Mouse (Mus musculus) kidney, postnatal 4 days (tissue): ENCODE results near the gene St6gal1.

Source experiments
- DNase-seq, 2 experiments: peaks; one replicate each; pipeline ENCODE4 v3.0.0; 2021; ENCODE audit warnings: mixed read lengths in 2 of 2

The St6gal1 gene

GRCm38 (mm10) chr16:23223871-23224469, 570 bp upstream of the St6gal1 start:
- DNase-seq, result no peak

DNA sequence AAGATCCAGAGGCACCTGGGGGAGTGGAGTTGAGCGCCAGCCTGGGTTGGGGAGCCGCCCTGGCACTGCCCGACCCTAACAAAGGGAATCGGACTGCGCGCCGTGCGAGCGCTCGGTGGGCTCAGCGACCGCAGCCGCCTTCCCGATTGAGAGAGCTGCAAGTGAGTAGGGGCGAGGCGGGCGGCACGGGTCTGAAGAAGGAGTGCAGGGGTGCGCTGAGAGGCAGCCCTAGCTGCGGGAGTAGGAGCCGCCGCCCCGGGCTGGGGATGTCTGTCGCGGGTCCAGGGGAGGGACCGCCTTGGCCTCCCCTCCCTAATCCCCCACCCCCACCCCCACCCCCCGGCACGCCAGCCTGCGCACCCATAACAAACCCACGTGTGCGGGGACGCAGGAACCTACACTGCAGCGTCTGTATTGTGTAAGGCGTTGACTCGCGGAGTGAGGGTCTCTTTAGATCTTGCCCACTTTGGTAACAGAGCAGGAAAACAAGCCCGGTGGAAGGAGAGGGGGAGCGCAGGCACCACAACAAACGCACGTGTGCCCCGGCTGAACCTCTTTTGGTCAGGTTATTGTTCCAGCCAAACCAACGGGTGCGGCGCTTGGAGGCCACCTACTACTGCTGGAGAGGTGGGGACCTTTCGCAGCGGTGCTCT, 655 bp downstream of the St6gal1 start:
- peak; percentile 71 to 81 for DNase-seq

GRCm38 (mm10) chr16:23225821-23226600, 1.5 kb downstream of the St6gal1 start:
- DNase-seq, result peak; percentile 62 to 71

DNA sequence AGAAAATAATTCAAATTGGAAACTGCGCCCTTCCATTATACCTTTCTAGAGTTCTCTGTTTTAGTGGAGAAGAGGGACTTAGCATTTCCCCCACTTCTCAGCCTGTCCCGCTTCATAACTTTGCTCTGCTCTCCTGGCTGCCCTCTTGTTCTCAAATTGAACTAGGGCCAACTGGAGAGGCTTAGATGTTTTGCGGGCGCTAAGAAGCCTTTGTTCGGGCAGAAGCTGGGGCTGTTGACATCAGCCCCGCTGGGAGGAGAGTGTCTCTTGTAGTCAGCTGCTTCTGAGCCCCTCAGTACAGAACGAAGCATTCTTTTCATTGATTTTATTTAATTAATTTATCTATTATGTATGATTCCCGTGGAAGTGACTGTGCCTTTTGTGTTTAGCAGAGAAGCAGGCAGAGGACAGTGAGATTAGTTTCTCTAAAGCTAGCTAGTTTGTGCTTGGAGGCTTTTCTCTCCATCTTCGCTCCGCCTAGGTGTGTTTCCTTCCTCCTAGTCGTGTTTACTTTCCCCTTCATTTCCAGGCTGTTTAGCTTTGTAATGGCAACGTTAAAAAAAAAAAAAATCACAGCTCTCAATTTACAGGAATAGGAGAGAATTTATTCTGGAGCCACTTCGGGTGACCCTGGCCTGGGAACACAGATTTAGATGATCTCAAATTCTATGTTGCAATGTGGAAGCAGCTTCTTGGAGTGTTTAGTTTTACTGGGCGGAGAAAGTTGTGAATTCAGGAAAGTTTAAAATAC, 2.2 kb downstream of the St6gal1 start:
- DNase-seq, result peak in 1 of 2 experiments; percentile 46

- DNase-seq, result no peak
Observed at GRCm38 (mm10) chr16:23227851-23228250, 3.3 kb downstream of the St6gal1 start.

DNA sequence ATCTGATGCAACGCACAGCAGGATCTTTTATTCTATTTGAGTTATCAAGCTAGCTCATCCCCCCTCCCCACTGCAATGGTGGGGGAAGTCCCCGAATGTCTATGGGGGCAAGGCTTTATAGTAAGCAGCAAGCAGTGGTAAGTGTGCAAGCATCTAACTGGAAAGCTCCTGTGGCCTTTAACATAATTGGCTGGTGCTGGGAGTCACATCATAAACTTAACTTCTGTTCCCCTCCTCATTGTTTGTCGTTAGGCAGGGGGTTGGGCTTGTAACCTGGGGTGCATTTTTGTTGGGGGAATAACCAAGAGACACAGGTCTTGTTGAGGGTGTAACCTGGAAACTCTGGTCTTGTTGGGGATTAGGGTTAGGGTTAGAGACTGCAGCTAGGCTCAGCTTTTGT, 3.9 kb downstream of the St6gal1 start:
- DNase-seq, result no peak

DNA sequence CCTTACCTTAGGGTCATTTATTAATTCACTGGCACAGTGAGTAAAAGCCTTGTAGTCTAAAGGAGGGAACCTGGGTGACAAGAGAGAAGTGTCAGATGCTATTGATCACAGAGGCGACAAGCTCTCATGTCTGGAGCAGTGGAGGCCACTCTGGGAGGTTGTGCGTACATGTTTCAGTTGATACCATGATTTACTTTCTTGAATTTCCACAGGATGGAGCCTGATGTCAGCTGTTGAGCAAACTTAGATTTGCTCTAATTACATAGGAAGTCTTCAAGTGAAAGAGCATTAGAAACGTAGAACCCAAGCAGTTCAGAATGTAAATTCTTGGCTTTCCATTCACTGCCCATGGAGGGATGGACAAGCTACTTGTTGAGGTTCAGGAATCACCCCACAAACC, 5.4 kb downstream of the St6gal1 start:
- no peak for DNase-seq

- peak; percentile 70 to 74 for DNase-seq
Observed at GRCm38 (mm10) chr16:23231168-23231567, 6.6 kb downstream of the St6gal1 start.

GRCm38 (mm10) chr16:23232691-23233090, 8.2 kb downstream of the St6gal1 start:
- DNase-seq, result peak in 1 of 2 experiments; percentile 43

DNA sequence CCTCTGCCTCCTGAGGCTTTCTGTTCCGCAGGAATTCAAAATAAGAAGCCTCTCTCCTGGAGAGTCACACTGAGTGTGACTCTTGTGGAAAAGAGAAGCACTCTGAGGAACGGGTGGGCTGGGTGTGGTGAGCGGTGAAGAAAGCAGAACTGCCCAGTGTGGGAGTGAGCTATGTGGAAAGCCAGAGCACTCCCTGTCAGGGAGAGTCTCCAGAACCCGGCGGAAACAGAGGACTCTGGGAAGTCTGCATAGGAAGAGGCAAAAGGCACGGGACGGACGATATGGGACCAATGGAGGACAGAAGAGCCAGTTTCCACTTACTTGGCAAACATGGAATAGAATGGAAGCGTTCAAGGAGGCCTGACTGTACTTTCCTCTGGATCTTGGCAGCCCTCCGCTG, 9.0 kb downstream of the St6gal1 start:
- peak in 1 of 2 experiments; percentile 59 for DNase-seq

DNA sequence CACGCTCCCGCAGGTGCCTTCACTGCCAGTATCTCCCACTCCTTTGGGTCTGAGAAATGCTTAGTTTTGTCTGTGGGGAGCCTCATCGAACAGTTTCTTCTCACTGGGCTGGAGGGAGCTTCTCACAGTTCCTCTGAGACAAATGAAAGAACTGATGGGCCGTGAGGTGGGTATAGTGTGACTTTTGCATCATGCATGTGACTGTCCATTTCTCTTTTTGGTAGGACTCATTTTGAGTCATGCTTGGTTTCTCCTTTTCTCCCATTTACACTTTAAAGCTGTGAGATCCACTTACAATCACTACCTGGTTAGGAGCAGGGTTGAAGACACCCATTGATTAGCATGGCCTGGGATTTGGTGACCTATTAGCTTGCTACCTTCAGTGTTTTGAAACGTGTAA, 10.0 kb downstream of the St6gal1 start:
- no peak for DNase-seq

DNA sequence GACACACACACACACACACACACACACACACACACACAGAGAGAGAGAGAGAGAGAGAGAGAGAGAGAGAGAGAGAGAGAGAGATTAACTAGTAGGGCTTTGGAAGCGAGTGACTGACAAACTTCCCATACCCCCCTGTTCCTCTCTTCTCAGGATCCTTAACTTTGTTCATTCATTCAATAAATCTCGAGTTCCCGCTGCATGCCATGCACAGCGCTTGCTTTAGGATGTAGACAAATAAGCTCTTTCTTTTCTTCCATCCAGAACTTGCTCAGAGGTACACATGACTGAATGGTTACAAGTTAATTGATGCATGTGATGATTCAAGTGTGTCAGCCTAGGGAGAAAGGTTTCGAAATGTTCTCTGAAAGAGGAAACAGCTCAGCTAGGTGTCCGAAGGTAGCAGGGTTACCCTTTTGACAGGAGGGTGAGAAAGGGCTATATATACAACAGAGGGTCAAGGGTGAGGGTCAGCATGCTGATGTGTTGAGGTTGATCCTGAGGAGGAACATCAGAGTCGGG, 10.7 kb downstream of the St6gal1 start:
- DNase-seq, result no peak

DNA sequence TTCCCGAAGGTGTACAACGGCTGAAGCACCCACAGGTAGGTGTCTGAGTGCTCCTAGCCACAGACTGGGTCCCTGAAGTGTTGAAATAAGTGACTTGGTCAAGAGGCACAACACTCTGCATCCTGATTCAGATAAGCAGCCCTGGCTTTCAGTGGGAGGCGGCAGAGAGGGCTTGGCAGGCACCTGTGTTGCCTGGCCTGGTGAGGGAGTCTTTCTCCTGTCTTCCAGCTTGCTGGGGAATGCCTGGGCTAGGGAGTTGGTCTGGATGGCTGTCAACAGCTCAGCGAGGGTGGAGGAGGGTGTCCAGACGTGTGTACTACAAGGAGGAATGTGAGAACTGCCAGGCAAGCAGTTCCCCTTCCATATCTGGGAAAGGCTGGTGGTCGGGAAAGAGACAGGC, 15.0 kb downstream of the St6gal1 start:
- peak in 1 of 2 experiments; percentile 63 for DNase-seq

GRCm38 (mm10) chr16:23240049-23240949, 15.8 kb downstream of the St6gal1 start:
- peak; percentile 90 to 93 for DNase-seq

DNA sequence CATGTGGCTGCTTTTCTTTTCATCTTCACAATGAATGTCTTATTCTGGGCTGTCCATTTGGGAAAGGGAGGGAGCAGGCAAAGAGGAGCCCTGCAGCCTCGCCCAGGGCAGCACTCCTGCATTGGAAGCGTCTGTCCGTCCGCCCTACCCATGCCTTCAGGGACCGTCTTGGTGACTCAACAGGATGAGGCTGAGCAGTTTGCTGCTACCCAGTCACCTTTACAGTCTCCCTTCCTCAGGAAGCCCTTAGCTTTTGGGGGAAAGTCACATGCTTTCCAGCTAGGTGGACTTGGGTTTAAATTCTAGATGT, 16.4 kb downstream of the St6gal1 start:
- DNase-seq, result no peak

DNA sequence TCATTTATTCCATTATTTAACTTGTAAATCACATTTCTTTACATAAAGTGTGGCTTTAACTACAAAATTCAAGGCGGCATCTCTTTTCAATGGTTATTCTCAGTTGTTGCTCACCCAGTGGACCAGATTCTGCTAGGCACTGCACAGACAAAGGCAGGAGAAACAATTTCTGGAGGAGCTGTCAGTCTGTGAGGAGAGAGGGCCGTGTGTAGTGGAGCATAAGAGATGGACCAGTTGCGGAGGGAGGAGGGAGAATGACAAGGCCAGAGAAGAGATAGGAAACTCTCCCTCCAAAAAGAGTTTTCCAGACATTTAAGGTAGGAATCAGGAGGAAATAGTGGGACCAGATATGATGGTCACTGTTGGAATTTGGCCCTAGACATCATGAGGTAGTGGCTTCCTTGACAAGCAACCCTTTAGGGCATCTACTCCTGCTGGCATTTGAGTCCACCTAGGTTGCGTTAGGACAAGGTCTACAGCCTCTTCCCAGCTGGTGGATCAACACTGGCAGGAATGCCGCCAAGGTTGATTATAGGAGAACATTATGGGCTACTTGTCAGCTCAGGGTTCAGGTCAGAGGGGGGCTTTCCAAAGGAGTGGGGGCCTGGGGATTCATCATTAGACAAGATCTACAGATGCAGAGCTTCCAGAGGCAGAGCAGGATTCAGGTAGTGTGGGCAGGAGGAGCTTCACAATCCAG, 19.3 kb downstream of the St6gal1 start:
- no peak for DNase-seq

DNA sequence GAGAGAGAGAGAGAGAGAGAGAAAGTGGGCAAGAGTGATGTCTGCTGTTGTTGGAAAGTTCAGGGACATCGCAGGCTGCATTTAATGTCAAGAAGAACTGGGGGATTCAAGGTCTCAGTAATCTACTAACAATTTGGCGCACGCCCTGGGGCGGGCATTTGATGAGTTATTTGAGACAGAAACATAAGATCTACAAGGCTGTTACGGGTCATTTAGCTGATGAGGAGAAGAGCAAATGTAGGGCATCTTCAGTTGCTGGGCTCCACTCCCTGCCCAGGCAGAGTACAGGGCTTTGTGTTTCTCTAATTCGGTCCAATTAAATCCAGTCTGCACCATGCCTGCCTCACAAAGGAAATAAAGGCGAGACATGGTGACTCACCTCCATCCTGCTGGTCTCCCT, 19.9 kb downstream of the St6gal1 start:
- no peak for DNase-seq

- no peak for DNase-seq
Observed at GRCm38 (mm10) chr16:23249285-23249684, 24.7 kb downstream of the St6gal1 start.

DNA sequence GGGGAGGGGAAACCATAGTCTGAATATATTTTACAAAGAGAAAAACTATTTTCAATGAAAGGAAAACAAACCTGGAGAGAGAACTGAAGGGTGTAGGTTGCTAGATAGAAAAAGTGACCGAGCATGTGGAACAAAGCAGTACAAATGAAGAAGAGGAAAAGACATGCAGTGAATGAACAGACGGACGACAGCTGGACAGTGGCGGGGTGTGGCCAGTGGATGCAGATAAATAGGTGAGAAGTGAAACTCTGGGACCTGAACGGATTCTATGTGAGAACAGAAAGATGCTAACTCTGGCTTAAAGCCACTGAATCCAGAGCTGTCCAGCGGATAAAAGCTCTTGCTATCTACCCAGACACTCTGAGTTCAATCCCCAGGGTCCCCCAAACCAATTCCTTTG, 25.2 kb downstream of the St6gal1 start:
- no peak for DNase-seq

DNA sequence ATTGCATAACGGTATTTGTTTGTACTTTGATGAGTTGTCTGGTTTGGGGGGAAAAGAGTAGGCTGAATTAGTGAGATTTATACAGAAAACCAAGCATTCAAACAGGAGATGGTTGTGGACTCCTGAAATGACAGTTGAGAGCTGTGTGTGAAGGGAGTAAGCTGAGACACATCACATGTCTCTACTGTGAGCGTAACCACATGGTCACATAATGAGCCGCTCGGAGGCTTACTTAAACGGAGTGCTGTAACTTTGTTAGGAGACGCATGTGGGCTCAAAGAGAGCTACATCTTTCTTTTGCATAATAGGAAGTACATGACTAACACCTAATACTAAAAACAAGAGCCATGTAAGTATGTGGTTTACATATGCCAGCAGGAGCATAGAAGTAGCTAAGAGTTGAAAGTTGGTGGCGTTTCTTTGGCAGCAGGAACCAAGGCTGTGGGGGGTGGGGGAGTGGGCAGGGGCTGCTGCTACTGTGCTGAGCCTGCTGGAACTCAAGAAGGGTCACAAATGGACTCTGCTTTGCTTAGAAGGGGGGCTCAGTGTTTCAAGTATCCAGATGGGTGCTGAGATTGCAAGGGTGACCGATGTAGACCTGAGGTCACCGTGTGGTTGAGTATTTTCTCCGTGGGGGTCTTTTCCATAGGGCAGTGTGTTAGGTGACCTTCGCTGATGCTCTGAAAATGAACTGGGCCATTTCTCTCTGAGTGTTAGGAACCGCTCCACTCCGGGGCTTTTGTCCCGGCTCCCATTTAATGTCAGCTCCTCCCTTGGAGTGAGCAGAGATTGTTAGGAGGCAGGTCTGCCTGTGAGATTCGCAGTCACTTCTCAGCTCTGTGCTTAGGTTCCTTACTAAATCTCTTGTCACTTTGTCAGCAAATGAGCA, 26.3 kb downstream of the St6gal1 start:
- no peak for DNase-seq

DNA sequence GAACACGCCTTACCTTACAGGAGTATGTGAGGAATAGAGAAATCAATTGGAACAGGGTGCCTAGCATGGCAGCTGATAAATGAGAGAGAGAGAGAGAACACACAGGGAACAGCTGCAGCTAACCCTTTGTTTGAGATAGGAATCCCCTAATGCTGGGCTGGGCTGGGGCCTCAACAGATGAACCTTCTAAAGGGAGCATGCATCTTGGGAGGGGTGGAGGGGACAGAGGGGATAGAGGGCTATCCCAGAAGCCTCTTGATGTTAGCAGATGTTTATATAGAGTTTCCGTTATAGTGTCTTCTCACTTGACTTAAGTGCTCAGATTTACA, 26.9 kb downstream of the St6gal1 start:
- no peak for DNase-seq
